Mouse (Mus musculus) brain, embryonic 14.5 days (tissue): ENCODE results near the gene Phxr2. TPM values are rescaled to one million over a fixed set of nuclear protein-coding genes. Genes with fewer than 3 reads are reported as not detected.
A peak's percentile ranks its signal among the peaks of the same experiment; 100 is the strongest.

Source experiments
- DNase-seq: peaks from one replicate; pipeline ENCODE4 v3.0.0-alpha.2; 2011; ENCODE audit warnings: low read depth
- CTCF ChIP-seq: fragments of 200-500 bp; IDR thresholded peaks from 2 replicates; pipeline ENCODE4 v1.5.1; 2012; ENCODE audit warnings: inconsistent platforms, mild to moderate bottlenecking, moderate library complexity, borderline replicate concordance; ENCODE audit not compliant: insufficient read depth, insufficient read length; ENCODE audit errors: extremely low read depth
- POLR2A ChIP-seq: fragments of 200-500 bp; IDR thresholded peaks from 2 replicates; pipeline ENCODE4 v1.6.1; 2012; ENCODE audit warnings: mild to moderate bottlenecking, inconsistent platforms, borderline replicate concordance; ENCODE audit not compliant: poor library complexity, insufficient read depth, insufficient read length, severe bottlenecking; ENCODE audit errors: extremely low read depth
- polyA plus RNA-seq: library from polyadenylated mRNA; depleted of rRNA; stranded (reverse); fragments of >200 nt; gene quantifications from 2 replicates; pipeline ENCODE4 v1.2.3, GENCODE M21; 2012; rRNA removed

Phxr2 gene
- polyA plus RNA-seq = not detected in 2 replicates

DNA sequence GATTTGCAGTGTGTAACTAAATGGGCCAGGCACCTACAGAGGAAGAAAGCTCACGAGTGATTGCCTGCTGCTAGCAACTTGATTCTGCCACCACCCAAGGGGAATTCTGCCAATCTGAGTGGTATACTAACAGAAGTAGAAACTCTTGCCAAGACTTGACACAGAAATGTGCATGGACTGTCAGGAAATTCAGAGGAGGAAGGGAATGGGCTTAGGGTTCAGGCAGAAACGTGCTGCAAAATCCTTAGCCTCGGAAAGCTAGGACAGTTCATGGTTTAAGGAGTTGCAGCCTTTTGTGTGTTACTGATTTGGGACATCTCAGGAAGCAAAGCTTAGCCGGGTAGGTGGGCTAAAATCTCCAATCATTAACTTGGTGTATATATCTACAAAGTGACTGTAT is at the start of gene Phxr2:
Gene Phxr2, minus strand, starts transcription at position 101 of the 400 bp plus-strand sequence.
- DNase-seq = peak; percentile 36
- TF ChIP-seq POLR2A = no peak
- TF ChIP-seq CTCF = no peak

DNA sequence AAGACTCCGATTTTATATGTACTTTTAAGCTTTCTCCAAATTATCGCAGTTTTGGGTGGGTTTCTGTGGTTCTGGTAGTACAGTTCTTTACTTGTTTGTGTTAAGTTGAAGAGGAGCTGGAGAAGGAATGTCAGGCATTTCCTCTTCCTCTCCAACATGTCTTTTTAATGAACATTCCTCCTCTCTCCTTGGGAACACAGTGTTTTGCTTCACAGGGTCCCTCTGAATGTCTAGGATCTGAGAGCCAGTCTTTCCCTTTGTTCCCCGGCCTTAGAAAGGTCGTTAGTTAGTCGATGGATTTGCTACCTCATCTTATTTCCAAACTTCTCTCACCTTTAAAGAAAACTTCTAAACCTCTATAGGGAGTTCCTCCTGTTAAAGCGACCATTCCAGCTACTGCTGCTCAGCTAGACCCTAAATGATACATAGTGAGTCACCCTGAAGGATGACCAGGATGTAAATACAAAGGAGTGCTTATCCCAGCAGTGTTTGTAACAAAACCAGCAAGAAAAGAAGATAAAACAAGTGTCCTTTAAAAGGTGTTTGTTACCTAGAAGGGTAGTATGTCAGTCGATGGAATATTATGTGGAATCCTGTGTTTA is 46.9 kb upstream of the Phxr2 start:
- no peak for DNase-seq
- TF ChIP-seq POLR2A (no peak), CTCF (no peak)

DNA sequence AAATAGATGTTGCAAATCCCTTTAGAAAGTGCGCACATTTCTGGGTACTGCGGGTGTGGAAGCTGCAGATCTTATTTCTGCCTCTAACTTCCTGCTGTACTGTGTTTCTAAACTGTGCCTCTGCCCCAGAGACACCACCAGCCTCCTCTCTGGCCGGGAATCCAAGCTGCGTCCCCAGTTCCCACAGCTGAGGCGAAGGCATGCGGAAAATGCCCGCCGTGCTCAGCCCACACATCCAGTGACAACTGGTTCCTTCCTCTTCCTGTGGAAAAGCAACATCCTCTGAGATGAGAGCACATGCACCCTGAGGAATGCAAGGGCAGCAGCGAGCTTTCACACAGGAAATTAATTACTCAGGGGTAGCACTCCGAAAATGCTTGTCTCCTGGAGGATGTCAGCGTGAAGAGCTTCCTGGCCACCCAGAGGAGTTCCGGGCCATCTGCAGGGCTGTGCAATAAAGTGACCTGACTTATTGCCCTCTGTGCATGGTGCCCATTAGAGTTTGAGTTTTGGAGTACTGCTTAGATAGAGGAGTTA is 45.9 kb upstream of the Phxr2 start:
- TF ChIP-seq CTCF (peak; percentile 11; the same call in 1 of the 2 replicates), POLR2A (no peak)
- DNase-seq = peak; percentile 53

DNA sequence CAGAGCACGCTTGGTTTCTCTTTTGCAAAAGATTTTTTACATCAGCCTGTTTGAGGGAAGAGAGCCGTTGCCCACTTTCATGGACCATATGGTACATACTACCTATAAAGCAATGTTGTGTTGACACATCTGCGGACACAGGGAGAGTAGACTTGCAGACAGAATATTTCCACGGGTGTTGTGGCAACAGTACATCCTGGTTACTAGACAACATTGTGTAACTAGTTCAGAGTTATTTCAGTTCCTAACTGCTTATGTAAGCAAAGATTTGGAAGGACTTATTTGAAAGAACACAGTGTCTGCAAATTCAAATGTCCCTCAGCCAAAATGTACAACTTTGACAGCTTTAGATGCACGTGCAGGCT is 43.6 kb upstream of the Phxr2 start:
- DNase-seq = no peak
- TF ChIP-seq POLR2A = no peak
- TF ChIP-seq CTCF = no peak

DNA sequence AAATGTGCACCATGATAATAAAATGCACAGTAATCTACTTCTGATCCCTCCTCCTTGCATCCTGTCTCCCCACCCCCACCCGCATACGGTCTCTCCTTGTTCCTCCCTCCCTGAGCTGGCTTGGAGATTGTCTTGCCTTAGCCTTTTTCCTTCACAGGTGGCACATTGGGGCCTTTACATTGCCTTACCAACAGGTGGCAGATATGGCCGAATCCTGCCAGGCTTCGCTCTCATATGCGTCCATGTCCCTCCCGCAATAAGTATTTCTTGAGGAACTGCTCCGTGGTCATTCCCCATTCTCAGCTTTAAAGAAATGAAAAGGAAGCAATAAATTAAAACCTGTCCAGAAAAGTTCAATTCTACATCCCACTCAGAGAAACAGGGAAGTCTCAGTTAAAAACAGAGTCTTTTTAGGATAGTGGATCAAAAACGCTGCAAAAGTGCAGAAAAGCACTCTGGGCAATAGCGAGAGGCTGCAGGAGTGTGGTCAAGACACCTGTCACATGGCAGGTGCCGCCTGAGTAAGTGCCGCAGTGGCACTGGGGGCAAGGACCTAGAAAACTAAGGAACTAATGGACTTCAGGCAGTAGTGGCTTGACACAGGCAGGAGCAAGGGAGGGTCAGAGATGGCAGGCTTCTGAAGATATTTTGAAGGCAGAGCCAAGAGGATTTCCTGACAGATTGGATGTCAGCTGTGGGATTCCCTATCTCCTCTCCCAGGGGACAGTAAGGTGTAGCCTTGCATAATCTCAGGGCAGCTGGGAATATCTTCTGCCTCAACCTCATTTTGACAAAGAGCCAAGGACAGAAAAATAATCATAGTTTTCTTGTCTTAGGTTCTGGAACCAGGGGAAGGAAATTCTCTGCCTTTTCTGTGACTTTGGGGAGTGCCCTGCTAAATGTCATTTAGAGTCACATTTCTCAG is 43.0 kb upstream of the Phxr2 start:
- peak; percentile 29 for DNase-seq
- TF ChIP-seq CTCF = peak; percentile 28; the same call in 1 of the 2 replicates
- TF ChIP-seq POLR2A = no peak

DNA sequence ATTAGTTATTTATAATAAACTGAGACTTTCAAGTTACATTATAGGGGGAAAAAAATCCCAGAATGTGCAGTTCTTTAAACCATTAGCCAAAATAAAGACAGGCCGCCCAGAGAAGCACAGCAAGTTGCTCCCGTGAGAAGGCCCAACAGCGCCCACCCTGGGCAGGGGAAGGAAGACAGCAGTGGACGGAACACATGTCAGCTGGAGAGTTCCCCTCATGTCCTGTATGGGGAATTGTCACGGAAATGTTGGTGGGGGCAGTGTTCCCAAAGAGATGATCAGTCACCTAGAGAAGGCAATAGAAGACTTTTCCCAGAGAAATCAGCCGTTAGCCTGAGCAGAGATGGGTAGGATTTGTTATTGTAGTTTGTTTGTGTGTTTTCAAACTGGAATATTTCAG is 42.3 kb upstream of the Phxr2 start:
- TF ChIP-seq CTCF (0 out of 2 replicates have a peak, but pooled peaks have one; percentile 27), POLR2A (no peak)
- DNase-seq = no peak

DNA sequence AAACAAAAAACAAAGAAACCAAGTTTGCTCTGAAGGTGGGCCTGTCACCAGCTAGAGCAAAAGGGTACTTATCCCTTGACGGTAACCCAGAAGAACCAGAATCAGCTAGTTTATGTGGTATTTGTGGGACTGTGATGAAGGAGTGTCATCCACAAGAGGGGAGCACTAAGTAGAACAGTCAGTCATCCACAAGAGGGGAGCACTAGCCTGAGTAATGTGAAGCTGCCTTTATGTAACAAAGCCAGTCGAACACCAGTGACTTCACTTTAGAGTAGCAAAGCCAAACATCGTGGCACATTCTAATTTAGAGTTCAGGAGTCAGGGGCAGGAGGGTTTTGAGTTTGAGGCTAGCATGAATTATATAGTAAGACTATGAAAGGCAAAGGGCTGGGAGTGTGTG is 40.3 kb upstream of the Phxr2 start:
- peak; percentile 58 for DNase-seq
- TF ChIP-seq POLR2A = no peak

DNA sequence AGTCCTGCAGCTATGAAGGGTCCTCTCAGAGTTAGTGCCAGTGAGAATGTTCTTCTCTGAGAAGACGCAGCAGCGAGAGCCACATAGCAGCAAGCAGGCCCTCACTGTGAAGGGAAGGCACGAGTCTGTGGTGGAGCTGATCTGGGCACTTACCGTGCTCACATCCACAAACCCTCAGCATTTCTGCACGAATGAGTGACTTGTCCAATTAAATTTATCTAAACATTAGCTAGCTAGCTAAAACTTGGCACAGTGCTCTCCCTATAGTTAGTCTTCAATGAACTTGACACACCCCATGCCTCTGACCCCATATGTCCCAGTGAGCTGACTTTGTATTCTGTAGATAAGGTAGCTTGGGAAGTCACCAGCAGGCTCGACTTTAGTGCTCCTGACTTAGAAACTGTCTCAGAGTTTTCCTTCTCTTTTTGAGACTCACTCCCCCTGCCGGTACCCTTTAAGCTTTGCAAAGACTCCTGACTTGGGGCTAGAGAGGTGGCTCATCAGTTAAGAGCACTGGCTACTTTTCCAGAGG is 39.7 kb upstream of the Phxr2 start:
- peak; percentile 6 for DNase-seq
- TF ChIP-seq POLR2A = no peak
- no peak for TF ChIP-seq CTCF

DNA sequence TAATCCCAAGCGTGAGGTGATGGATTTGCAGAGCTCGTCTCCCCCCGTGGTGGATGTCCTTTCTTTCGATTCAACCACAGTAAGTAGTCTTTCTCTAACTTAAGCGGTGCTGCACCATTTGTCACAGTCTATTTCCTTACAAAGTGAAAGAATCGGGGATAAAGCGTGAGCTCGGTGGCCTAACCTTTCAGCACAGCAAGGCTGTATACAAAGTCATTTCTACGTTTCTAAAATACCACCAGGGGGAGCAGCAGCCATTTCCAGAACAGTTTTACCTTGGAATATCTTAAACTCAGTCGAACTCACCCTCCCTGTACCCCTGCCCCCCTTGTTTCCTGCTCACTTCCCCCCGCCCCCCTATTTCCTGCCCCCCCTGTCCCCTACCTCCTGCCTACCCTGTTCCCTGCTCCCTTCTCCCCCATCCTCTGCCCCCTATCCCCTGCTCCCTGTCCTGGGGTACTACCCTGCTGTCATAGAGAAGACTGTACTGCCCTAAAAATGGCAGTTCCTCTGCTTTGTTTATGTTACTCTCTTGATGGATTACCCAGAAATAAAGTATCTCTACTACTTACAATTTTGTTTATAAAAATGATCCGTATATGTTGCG is 38.8 kb upstream of the Phxr2 start:
- DNase-seq = peak; percentile 87
- TF ChIP-seq CTCF (peak; percentile 54; the same call in 1 of the 2 replicates), POLR2A (no peak)

DNA sequence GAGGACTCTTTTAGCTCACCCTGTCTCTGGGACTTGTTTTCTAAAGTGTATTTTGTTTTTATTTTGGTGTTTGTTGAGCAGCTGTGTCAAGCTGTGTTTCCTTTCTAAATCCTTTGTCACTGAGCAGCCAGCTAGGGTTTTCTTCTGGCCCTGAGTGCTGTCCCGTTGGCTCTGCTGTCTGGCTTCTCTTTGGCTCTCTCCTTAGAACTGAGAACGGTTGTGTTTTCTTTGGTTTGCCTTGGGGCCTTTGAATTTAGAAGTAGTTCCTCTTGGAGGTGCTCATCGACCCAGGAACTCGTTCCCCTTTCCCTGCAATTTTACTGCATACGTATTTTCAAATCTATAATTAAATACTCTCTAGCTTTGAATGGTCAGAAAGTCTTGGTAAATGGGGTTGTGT is 36.9 kb upstream of the Phxr2 start:
- TF ChIP-seq CTCF (no peak), POLR2A (no peak)
- no peak for DNase-seq
